Mouse (Mus musculus) lung, postnatal 0 days (tissue): ENCODE data around the gene Ces1f.

Source experiments
- CTCF ChIP-seq: IDR thresholded peaks from 2 replicates; pipeline ENCODE4 v1.5.1; 2016; ENCODE audit warnings: antibody characterized with exemption, mild to moderate bottlenecking
- EP300 ChIP-seq: IDR thresholded peaks from 2 replicates; pipeline ENCODE4 v1.6.1; 2016; ENCODE audit warnings: antibody characterized with exemption, mild to moderate bottlenecking, control low read depth

- no peak for TF ChIP-seq CTCF
- TF ChIP-seq EP300, result no peak
Measured at GRCm38 (mm10) chr8:93235681-93236080, 43.9 kb downstream of the Ces1f start.
